Mouse (Mus musculus) limb, embryonic 15.5 days (tissue): Measurements from ENCODE around the gene Glipr1. TPM values are rescaled to one million over a fixed set of nuclear protein-coding genes. Genes with fewer than 3 reads are reported as not detected.

Source experiments
- ATAC-seq: fragments of 200-750 bp; cut with Nextera tagmentation; 2 replicates; pipeline ENCODE4 v1.8.0; 2017; ENCODE audit warnings: low read depth, moderate TSS enrichment; ENCODE audit not compliant: insufficient number of reproducible peaks, low FRiP score, low TSS enrichment
- H3K27ac ChIP-seq: fragments of 300-500 bp; sonication (generic); 2 replicates; pipeline ENCODE4 v1.5.1; 2015; ENCODE audit warnings: moderate library complexity, mild to moderate bottlenecking, inconsistent platforms
- H3K27me3 ChIP-seq: fragments of 300-500 bp; sonication (generic); 2 replicates; pipeline ENCODE4 v1.6.1; 2015; ENCODE audit warnings: inconsistent platforms
- H3K36me3 ChIP-seq: fragments of 300-500 bp; sonication (generic); 2 replicates; pipeline ENCODE4 v1.6.1; 2015; ENCODE audit warnings: inconsistent platforms
- H3K4me1 ChIP-seq: fragments of 300-500 bp; sonication (generic); 2 replicates; pipeline ENCODE4 v1.6.1; 2015; ENCODE audit warnings: inconsistent platforms
- H3K4me2 ChIP-seq: fragments of 300-500 bp; sonication (generic); 2 replicates; pipeline ENCODE4 v1.6.1; 2015; ENCODE audit warnings: mild to moderate bottlenecking, inconsistent platforms
- H3K4me3 ChIP-seq: fragments of 300-500 bp; sonication (generic); 2 replicates; pipeline ENCODE4 v1.5.1; 2015; ENCODE audit warnings: mild to moderate bottlenecking, inconsistent platforms
- H3K9ac ChIP-seq: fragments of 300-500 bp; sonication (generic); 2 replicates; pipeline ENCODE4 v1.6.1; 2015; ENCODE audit warnings: inconsistent platforms
- H3K9me3 ChIP-seq: fragments of 300-500 bp; sonication (generic); 2 replicates; pipeline ENCODE4 v1.6.1; 2016; ENCODE audit warnings: inconsistent platforms
- WGBS: fragments of 180-500 bp; shearing (Covaris S2); methylation state at CpG from one replicate; pipeline ENCODE4 v1.1.7; 2015; 5-methylcytosine and 5-hydroxymethylcytosine counted together
- polyA plus RNA-seq: library from polyadenylated mRNA; unstranded; fragments of >200 nt; fragmentation: Nextera tagmentation; extraction: Ambion mirVana; gene quantifications from 2 replicates; pipeline ENCODE4 v1.2.1, GENCODE M21; 2015

The Glipr1 gene
- polyA plus RNA-seq, 1 experiment from 2014 or later = 4.4 TPM

GRCm38 (mm10) chr10:111958046-111958421, 44.4 kb downstream of the Glipr1 start:
- H3K9ac ChIP-seq = no peak overlapping the region
- H3K4me1 ChIP-seq = no peaks in the 10 kb centered on the region
- no peaks in the 10 kb centered on the region for H3K36me3 ChIP-seq
- H3K4me2 ChIP-seq = no peak overlapping the region
- no peak overlapping the region for H3K27ac ChIP-seq
- no peak for ATAC-seq
- H3K27me3 ChIP-seq = no peaks in the 10 kb centered on the region
- H3K9me3 ChIP-seq = no peaks in the 10 kb centered on the region
- 32% methylated on average over 4 of the region's 4 CpGs for WGBS
- no peak overlapping the region for H3K4me3 ChIP-seq

GRCm38 (mm10) chr10:111957271-111958045, 45.0 kb downstream of the Glipr1 start:
- Histone ChIP-seq H3K9ac (no peak overlapping the region), H3K4me1 (no peaks in the 10 kb centered on the region), H3K27ac (no peak overlapping the region), H3K4me3 (no peak overlapping the region), H3K9me3 (no peaks in the 10 kb centered on the region), H3K4me2 (no peak overlapping the region), H3K27me3 (no peaks in the 10 kb centered on the region), H3K36me3 (no peaks in the 10 kb centered on the region)
- ATAC-seq = no peak
- 43% methylated on average over 10 of the region's 10 CpGs for WGBS

- Histone ChIP-seq H3K9ac (no peak overlapping the region), H3K36me3 (no peaks in the 10 kb centered on the region), H3K9me3 (no peaks in the 10 kb centered on the region), H3K4me2 (no peak overlapping the region), H3K27me3 (no peaks in the 10 kb centered on the region), H3K4me3 (no peak overlapping the region), H3K27ac (no peak overlapping the region), H3K4me1 (no peaks in the 10 kb centered on the region)
- ATAC-seq = no peak
- 47% methylated on average over 2 of the region's 2 CpGs for WGBS
Measured at GRCm38 (mm10) chr10:111955836-111956235, 46.6 kb downstream of the Glipr1 start.

GRCm38 (mm10) chr10:111949008-111949407, 53.4 kb downstream of the Glipr1 start:
- Histone ChIP-seq H3K36me3 (no peaks in the 10 kb centered on the region), H3K9ac (no peak overlapping the region), H3K4me1 (no peaks in the 10 kb centered on the region), H3K4me2 (no peak overlapping the region), H3K27me3 (no peaks in the 10 kb centered on the region), H3K4me3 (no peak overlapping the region), H3K9me3 (no peaks in the 10 kb centered on the region), H3K27ac (no peak overlapping the region)
- WGBS = 48% methylated on average over 4 of the region's 4 CpGs
- ATAC-seq = no peak

GRCm38 (mm10) chr10:111948041-111948440, 54.4 kb downstream of the Glipr1 start:
- no peaks in the 10 kb centered on the region for H3K4me1 ChIP-seq

GRCm38 (mm10) chr10:111945563-111945962, 56.9 kb downstream of the Glipr1 start:
- H3K4me2 ChIP-seq = no peak overlapping the region
- no peaks in the 10 kb centered on the region for H3K36me3 ChIP-seq
- no peaks in the 10 kb centered on the region for H3K4me1 ChIP-seq
- H3K9ac ChIP-seq = no peak overlapping the region
- H3K4me3 ChIP-seq = no peak overlapping the region
- H3K9me3 ChIP-seq = no peaks in the 10 kb centered on the region
- ATAC-seq = no peak
- H3K27me3 ChIP-seq = no peaks in the 10 kb centered on the region
- WGBS = 48% methylated on average over 3 of the region's 3 CpGs
- no peak overlapping the region for H3K27ac ChIP-seq

More at GRCm38 (mm10) chr10:111948041-111948440, 54.4 kb downstream of the Glipr1 start:
- Histone ChIP-seq H3K4me2 (no peak overlapping the region), H3K27ac (no peak overlapping the region), H3K36me3 (no peaks in the 10 kb centered on the region), H3K9me3 (no peaks in the 10 kb centered on the region), H3K4me3 (no peak overlapping the region), H3K27me3 (no peaks in the 10 kb centered on the region), H3K9ac (no peak overlapping the region)
- 90% methylated on average over 1 of the region's 1 CpGs for WGBS
- ATAC-seq = no peak

GRCm38 (mm10) chr10:111943026-111943425, 59.4 kb downstream of the Glipr1 start:
- no peaks in the 10 kb centered on the region for H3K36me3 ChIP-seq
- H3K27me3 ChIP-seq = no peaks in the 10 kb centered on the region
- H3K4me3 ChIP-seq = no peak overlapping the region
- ATAC-seq = no peak
- 73% methylated on average over 7 of the region's 7 CpGs for WGBS
- no peak overlapping the region for H3K9ac ChIP-seq
- no peak overlapping the region for H3K4me2 ChIP-seq
- no peaks in the 10 kb centered on the region for H3K9me3 ChIP-seq
- H3K4me1 ChIP-seq = no peaks in the 10 kb centered on the region
- no peak overlapping the region for H3K27ac ChIP-seq

GRCm38 (mm10) chr10:111937146-111937534, 65.3 kb downstream of the Glipr1 start:
- H3K27me3 ChIP-seq = no peaks in the 10 kb centered on the region
- WGBS = 76% methylated on average over 5 of the region's 5 CpGs
- H3K4me2 ChIP-seq = no peak overlapping the region

GRCm38 (mm10) chr10:111936491-111937145, 65.8 kb downstream of the Glipr1 start:
- H3K9me3 ChIP-seq = no peaks in the 10 kb centered on the region
- no peak overlapping the region for H3K4me2 ChIP-seq
- H3K9ac ChIP-seq = no peak overlapping the region
- WGBS = 56% methylated on average over 13 of the region's 13 CpGs
- ATAC-seq = no peak
- H3K36me3 ChIP-seq = no peaks in the 10 kb centered on the region
- H3K4me1 ChIP-seq = 0 out of 2 replicates have a peak, but pooled peaks cover 2% of the 10 kb centered on the region
- H3K4me3 ChIP-seq = no peak overlapping the region
- H3K27me3 ChIP-seq = no peaks in the 10 kb centered on the region
- H3K27ac ChIP-seq = no peak overlapping the region

More at GRCm38 (mm10) chr10:111937146-111937534, 65.3 kb downstream of the Glipr1 start:
- Histone ChIP-seq H3K9ac (no peak overlapping the region), H3K4me1 (0 out of 2 replicates have a peak, but pooled peaks cover 2% of the 10 kb centered on the region), H3K4me3 (no peak overlapping the region), H3K27ac (no peak overlapping the region), H3K9me3 (no peaks in the 10 kb centered on the region), H3K36me3 (no peaks in the 10 kb centered on the region)
- no peak for ATAC-seq

GRCm38 (mm10) chr10:111936021-111936420, 66.4 kb downstream of the Glipr1 start:
- H3K9ac ChIP-seq = no peak overlapping the region
- H3K4me1 ChIP-seq = 0 out of 2 replicates have a peak, but pooled peaks cover 2% of the 10 kb centered on the region
- no peaks in the 10 kb centered on the region for H3K9me3 ChIP-seq
- no peak overlapping the region for H3K4me3 ChIP-seq
- no peaks in the 10 kb centered on the region for H3K27me3 ChIP-seq
- ATAC-seq = no peak
- no peak overlapping the region for H3K27ac ChIP-seq
- WGBS = 70% methylated on average over 4 of the region's 4 CpGs
- H3K4me2 ChIP-seq = no peak overlapping the region
- H3K36me3 ChIP-seq = no peaks in the 10 kb centered on the region
